Mouse (Mus musculus) neural tube, embryonic 10.5 days (tissue): ENCODE measurements around the gene Chn1.

ENCODE experiments used
- DNase-seq: peaks from one replicate; pipeline ENCODE4 v3.0.0-alpha.2; 2017; ENCODE audit warnings: low spot score; ENCODE audit errors: extremely low spot score

Gene Chn1

GRCm38 (mm10) chr2:73637688-73638087, 137.5 kb downstream of the Chn1 start:
- no peak for DNase-seq

GRCm38 (mm10) chr2:73636387-73636786, 138.8 kb downstream of the Chn1 start:
- DNase-seq, result no peak

DNA sequence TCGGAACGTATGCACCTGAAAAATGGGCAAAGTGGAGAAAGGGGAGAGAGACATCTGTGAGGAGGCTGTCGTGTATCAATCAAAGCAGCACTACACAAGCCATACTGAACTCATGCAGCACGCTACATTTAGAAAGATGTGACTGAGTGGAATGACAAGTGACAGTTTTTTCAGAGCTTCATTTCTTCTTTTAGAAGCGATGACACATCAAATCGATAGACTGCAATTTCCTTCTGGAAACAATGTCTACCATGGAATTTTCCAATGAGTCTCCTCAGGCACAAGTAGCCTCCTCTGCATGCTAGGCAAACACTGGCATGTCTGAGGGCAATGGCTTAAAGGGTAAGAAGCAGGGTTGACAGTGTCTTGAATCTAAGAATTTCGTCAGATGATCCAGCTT, 143.3 kb downstream of the Chn1 start:
- no peak for DNase-seq

DNA sequence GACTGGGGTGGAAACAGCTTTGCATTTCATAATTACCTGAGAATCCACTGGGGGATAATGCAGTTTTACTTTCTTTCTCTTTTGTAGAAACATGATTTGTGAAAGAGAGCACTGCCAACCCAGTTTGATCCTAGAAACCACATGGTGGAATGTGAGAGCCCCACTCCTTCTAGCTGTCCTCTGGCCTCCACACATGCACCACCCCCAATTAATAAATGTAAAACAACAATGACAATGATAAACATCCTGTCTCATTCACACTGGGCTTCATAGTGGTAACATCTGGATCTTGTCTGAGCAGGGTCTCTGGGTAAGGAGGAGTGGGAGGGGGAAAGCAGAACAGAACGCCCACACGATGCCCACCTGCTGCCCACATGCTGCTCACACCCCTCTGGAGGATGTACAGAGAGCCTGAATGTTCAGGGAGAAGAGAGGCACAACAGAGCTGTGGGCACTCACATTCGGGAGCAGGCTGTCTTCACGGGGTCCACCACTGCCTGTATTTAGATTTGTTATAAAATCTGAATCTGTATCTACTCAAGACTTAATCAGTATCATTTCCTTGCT, 156.6 kb downstream of the Chn1 start:
- DNase-seq, result no peak

DNA sequence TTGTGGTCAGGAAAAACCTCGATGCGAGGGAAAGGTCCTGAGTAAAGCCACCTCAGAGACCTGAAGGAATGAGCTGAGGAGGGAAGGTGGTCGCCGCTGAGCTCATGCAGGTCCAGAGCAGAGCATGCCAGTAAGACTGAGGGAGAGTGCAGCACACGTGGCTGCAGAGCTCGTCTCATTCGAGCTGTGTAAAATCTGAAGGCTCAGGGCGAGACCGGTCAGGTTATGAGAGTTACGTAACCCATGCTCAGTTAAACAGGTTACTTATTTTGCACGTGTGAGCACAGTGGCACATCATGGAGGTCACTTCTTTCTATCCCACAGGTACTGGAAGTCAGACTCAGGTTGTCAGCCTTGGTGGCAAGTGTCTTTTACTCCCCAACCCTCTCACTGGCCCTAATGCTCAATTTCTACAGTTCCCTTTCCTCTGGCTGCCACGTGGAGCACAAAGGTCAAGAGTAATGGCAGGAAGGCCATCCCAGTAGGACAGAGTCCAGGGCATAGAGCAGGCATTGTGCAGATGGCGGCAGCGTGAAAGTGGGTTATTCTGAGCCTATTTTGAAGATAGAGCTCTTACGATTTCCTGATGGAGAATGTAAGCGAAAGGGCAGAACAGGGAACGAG, 158.6 kb downstream of the Chn1 start:
- DNase-seq, result no peak

GRCm38 (mm10) chr2:73615456-73615855, 159.7 kb downstream of the Chn1 start:
- peak; percentile 1 for DNase-seq

GRCm38 (mm10) chr2:73614303-73614702, 160.8 kb downstream of the Chn1 start:
- no peak for DNase-seq

- no peak for DNase-seq
These were observed 162.2 kb downstream of the Chn1 start for GRCm38 (mm10) chr2:73612941-73613340.

- DNase-seq, result no peak
These were observed 162.7 kb downstream of the Chn1 start for GRCm38 (mm10) chr2:73612367-73612914.

- DNase-seq, result no peak
These were observed 163.3 kb downstream of the Chn1 start for GRCm38 (mm10) chr2:73611798-73612197.

DNA sequence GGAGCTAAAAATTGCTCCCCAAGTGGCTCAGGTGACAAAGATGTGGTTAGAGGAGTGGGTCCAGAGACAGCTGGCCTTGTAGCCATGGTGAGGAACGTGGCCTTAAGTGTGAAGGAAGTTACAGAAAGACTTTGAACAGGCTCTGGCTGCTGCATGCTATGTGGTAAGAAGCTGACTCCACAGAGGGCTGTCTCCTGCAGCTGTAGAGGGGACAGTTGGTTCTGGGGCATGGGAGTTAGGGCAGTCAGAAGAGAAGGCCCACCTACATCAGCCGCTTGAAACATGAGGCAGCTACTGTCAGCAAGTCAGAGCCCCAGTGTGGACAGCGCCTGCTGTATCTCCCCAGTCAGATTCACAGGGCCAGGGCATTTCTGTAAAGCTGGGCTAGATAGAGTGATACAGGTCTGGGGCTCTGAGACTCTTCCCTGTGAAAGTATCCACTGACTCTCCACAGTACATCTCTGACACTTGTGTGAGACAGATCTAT, 165.4 kb downstream of the Chn1 start:
- no peak for DNase-seq

DNA sequence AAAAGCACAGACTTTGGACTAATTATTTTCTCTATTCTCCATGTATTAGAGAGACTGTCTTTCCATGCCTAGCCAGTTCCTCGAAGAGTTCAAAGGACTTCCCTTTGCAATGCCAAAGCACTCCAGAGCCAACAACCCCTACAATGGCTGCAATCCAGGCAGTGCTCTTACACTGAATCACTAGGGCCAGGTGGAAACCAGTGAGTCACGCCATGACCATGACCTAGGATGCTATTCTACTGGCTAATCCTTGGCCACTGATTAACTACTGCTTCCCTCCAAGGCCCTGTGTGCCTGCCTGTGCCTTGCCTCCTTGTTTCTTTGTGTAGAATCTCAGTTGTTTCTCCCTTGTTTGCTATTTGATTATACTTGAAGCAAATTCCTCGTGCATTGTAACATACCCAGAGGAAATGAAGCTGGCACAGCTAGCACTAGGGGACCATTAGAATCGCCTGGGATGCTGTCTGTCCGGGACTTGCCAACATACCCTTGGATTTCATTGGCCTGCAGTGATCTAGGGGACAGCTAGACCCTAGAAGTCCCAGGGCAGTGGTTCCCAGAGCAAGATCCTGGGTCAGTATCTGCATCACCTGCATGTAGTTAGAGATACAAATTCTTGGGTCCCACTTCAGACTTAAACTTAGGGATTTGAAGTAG, 166.0 kb downstream of the Chn1 start:
- no peak for DNase-seq

GRCm38 (mm10) chr2:73608391-73608790, 166.8 kb downstream of the Chn1 start:
- DNase-seq, result no peak

GRCm38 (mm10) chr2:73607609-73608008, 167.5 kb downstream of the Chn1 start:
- DNase-seq, result no peak

DNA sequence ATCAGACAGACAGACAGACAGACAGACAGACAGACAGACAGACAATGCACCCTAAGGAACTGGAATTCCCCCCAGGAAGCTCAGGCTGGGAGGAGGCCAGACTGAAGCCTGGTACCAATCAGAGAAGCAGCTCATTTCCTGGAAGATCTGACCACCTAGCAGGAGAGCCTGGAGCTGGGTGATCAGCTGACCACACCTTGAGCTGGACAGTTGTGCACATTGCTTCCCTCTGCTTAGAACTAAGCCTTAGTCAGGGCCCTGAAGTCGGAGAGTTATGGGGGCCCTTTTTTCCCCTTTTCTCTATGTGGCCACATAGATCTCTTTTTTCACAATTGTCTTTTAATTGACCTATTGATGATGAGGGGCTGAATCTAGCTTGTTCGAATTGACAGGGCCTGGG, 168.0 kb downstream of the Chn1 start:
- no peak for DNase-seq

DNA sequence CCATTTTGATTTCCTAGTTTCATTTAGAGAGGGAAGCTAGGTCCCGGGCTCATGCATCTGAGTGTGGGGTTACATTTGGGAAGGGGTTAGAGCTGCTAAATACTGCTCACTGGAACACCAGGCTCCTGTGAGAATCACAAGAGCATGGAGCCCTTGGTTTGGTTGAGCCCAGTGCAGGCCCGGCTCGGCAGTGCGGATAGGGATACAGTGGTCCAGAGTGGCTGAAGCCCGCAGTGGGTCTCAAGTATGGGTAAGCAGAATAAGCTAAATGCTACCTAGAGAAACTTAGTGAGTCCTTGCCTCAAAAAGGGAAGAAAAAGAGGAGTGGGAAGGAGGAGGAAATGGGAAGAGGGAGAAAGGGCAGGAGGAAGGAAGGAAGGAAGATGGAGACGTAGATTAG, 168.5 kb downstream of the Chn1 start:
- no peak for DNase-seq

- no peak for DNase-seq
These were observed 170.1 kb downstream of the Chn1 start for GRCm38 (mm10) chr2:73605077-73605476.

GRCm38 (mm10) chr2:73604579-73604978, 170.6 kb downstream of the Chn1 start:
- no peak for DNase-seq

- DNase-seq, result no peak
These were observed 174.5 kb downstream of the Chn1 start for GRCm38 (mm10) chr2:73600650-73601049.

- no peak for DNase-seq
These were observed 177.4 kb downstream of the Chn1 start for GRCm38 (mm10) chr2:73597772-73598171.

- DNase-seq, result no peak
These were observed 178.4 kb downstream of the Chn1 start for GRCm38 (mm10) chr2:73596786-73597185.

GRCm38 (mm10) chr2:73596326-73596725, 178.8 kb downstream of the Chn1 start:
- DNase-seq, result no peak

DNA sequence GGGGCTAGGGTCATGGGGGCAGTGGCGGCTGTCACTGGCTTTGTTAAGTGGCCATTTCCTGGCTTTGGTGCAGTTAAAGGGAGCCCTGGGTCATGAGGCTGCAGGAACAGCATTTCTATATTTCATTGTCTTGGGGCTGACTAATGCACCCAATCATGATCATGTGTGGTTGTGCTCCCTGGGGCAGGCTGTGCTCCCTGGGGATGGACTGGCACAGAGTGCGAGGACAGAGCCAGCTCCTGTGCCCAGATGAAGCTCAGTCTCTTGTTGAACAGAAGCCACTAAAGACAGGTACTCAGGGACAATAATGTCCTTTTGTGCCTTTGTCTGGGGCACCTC, 182.1 kb downstream of the Chn1 start:
- no peak for DNase-seq
